Mouse (Mus musculus): ENCODE measurements at regions not wholly inside any gene's neighbourhood (a gene's known extent, or its start where the extent isn't known, plus 50 kb on each side); places are given as distances from the start of the nearest gene placed in this dataset.

- no peak overlapping the region for H3K27ac ChIP-seq
- H3K27me3 ChIP-seq (ENCODE audit: control insufficient read depth, insufficient read depth, low read length) = no peaks in the 10 kb centered on the region
- no peak for TF ChIP-seq CTCF (IDR thresholded peaks at IDR 0.05; ENCODE audit: low read depth)
- TF ChIP-seq EP300 (IDR thresholded peaks at IDR 0.05; ENCODE audit: low read depth) = no peak
- ATAC-seq (ENCODE audit: insufficient read depth) (no peak), DNase-seq (ENCODE audit: low read depth in 3 of 3, low spot score in 3 of 3) (no peak)
- peak overlapping the region; percentile 6; the same call in 1 of the 2 replicates for H3K4me2 ChIP-seq (ENCODE audit: low read depth)
- peaks cover 10 to 16% of the 10 kb centered on the region in 2 experiments for H3K4me1 ChIP-seq (replicated peaks; ENCODE audit: control insufficient read depth in 2 of 2, insufficient read depth in 2 of 2, low read length in 1 of 2)
- WGBS (ENCODE audit: insufficient replicate concordance) = 35% methylated on average over 7 of the region's 7 CpGs
- H3K9ac ChIP-seq (replicated peaks) = no peak overlapping the region
- no peak overlapping the region for H3K4me3 ChIP-seq (ENCODE audit: insufficient read depth in 1 of 2, low read depth in 2 of 2, low read length in 2 of 2)
- no peaks in the 10 kb centered on the region for H3K36me3 ChIP-seq (replicated peaks; ENCODE audit: control insufficient read depth, insufficient read depth, low read depth)
- no peaks in the 10 kb centered on the region; the same call in 1 of the 2 replicates for H3K9me3 ChIP-seq (ENCODE audit: control insufficient read depth, low read length)
Observed at GRCm38 (mm10) chr11:57583636-57584277, 61.5 kb upstream of the Galnt10 start.

- TF ChIP-seq CTCF (IDR thresholded peaks at IDR 0.05; ENCODE audit: low read depth) (no peak), EP300 (IDR thresholded peaks at IDR 0.05; ENCODE audit: low read depth) (no peak)
- Histone ChIP-seq H3K9me3 (ENCODE audit: control insufficient read depth, low read length) (no peaks in the 10 kb centered on the region; the same call in 1 of the 2 replicates), H3K27me3 (ENCODE audit: control insufficient read depth, insufficient read depth, low read length) (no peaks in the 10 kb centered on the region), H3K4me3 (ENCODE audit: insufficient read depth in 1 of 2, low read depth in 2 of 2, low read length in 2 of 2) (no peak overlapping the region), H3K9ac (replicated peaks) (no peak overlapping the region; the same call in 1 of the 2 replicates), H3K4me2 (ENCODE audit: low read depth) (peak overlapping the region; percentile 20; the same call in 1 of the 2 replicates), H3K4me1 (replicated peaks; ENCODE audit: control insufficient read depth in 2 of 2, insufficient read depth in 2 of 2, low read length in 1 of 2) (peaks cover 10 to 16% of the 10 kb centered on the region in 2 experiments), H3K27ac (no peak overlapping the region), H3K36me3 (replicated peaks; ENCODE audit: control insufficient read depth, insufficient read depth, low read depth) (no peaks in the 10 kb centered on the region)
- peak; percentile 78; the same call in 1 of the 2 replicates for ATAC-seq (ENCODE audit: insufficient read depth)
- WGBS (ENCODE audit: insufficient replicate concordance) = 34% methylated on average over 3 of the region's 3 CpGs
- peak in 2 of 3 experiments; percentile 19 to 50 for DNase-seq (ENCODE audit: low read depth in 3 of 3, low spot score in 3 of 3)
Observed at GRCm38 (mm10) chr11:57585646-57586045, 59.6 kb upstream of the Galnt10 start.

- no peaks in the 10 kb centered on the region for H3K36me3 ChIP-seq (replicated peaks; ENCODE audit: control insufficient read depth, insufficient read depth, low read depth)
- no peak for TF ChIP-seq EP300 (IDR thresholded peaks at IDR 0.05; ENCODE audit: low read depth)
- TF ChIP-seq CTCF (IDR thresholded peaks at IDR 0.05; ENCODE audit: low read depth) = no peak
- no peaks in the 10 kb centered on the region for H3K4me1 ChIP-seq (replicated peaks; ENCODE audit: control insufficient read depth in 2 of 2, insufficient read depth in 2 of 2, low read length in 1 of 2)
- H3K27ac ChIP-seq = no peak overlapping the region
- no peak overlapping the region for H3K9ac ChIP-seq (replicated peaks)
- no peaks in the 10 kb centered on the region for H3K9me3 ChIP-seq (ENCODE audit: control insufficient read depth, low read length)
- ATAC-seq (ENCODE audit: insufficient read depth) (no peak), DNase-seq (ENCODE audit: low read depth in 3 of 3, low spot score in 3 of 3) (no peak)
- no peak overlapping the region for H3K4me3 ChIP-seq (ENCODE audit: insufficient read depth in 1 of 2, low read depth in 2 of 2, low read length in 2 of 2)
- H3K4me2 ChIP-seq (ENCODE audit: low read depth) = no peak overlapping the region
- peaks cover 3% of the 10 kb centered on the region; the same call in 1 of the 2 replicates for H3K27me3 ChIP-seq (ENCODE audit: control insufficient read depth, insufficient read depth, low read length)
- 63% methylated on average over 7 of the region's 7 CpGs for WGBS (ENCODE audit: insufficient replicate concordance)
Observed at GRCm38 (mm10) chr11:57592228-57592748, 53.0 kb upstream of the Galnt10 start.

All from liver, embryonic 14.5 days (tissue).